Mouse (Mus musculus): Measurements from ENCODE around the gene Dtl. TPM values are rescaled to one million over a fixed set of nuclear protein-coding genes. Genes with fewer than 3 reads are reported as not detected.

Gene Dtl
- total RNA-seq, 4 experiments from 2014 or later: 3.9 to 5.9 (median 5.5) TPM

Other genes with a start within 250 kb of the Dtl start
- 10 to 100 TPM in 1 of 4 experiments, 1 to 10 TPM in 3; 8.8 to 12.0 (median 9.6) TPM for gene Tmem206, start 249.6 kb downstream of the Dtl start, total RNA-seq (2022)
- gene Ppp2r5a, start 172.3 kb downstream of the Dtl start, total RNA-seq (2022): 10 to 100 TPM; 73.1 to 84.9 (median 78.6) TPM
- 10 to 100 TPM; 29.0 to 36.4 (median 32.3) TPM for gene Ints7, start 92 bp upstream of the Dtl start, total RNA-seq (2022)
- 100 to 1,000 TPM; 184 to 194 (median 190) TPM for gene Lpgat1, start 142.3 kb upstream of the Dtl start, total RNA-seq (2022)
- gene Nek2, start 245.9 kb upstream of the Dtl start, total RNA-seq (2022): 1 to 10 TPM; 1.1 to 2.2 (median 1.4) TPM